Mouse (Mus musculus) MEL (cell line): Measurements from ENCODE around the gene Adcy3. TPM values are rescaled to one million over a fixed set of nuclear protein-coding genes. Genes with fewer than 3 reads are reported as not detected.

Experiments used
- DNase-seq: peaks from one replicate; pipeline ENCODE4 v3.0.0; 2011; ENCODE audit warnings: low read depth, low spot score
- H3K27ac ChIP-seq: 2 replicates; pipeline ENCODE4 v1.5.1; 2012; ENCODE audit warnings: low read depth, mild to moderate bottlenecking, control low read depth, low read length, moderate library complexity; ENCODE audit not compliant: control insufficient read depth
- H3K27me3 ChIP-seq, 2 experiments: fragments of 150-350 bp in 1 of 2; sonication (generic) in 1 of 2; 2 replicates each; pipeline ENCODE4 v1.6.1; 2012; ENCODE audit warnings: low read length in 2 of 2, mild to moderate bottlenecking in 2 of 2, improper control_type of control experiment in 1 of 2, moderate library complexity in 1 of 2; ENCODE audit not compliant: insufficient read depth in 2 of 2, control insufficient read depth in 1 of 2
- H3K36me3 ChIP-seq, 2 experiments: 2 replicates each; pipeline ENCODE4 v1.6.1; 2012 to 2014; ENCODE audit warnings: low read length in 2 of 2, improper control_type of control experiment in 1 of 2, inconsistent platforms in 1 of 2, mild to moderate bottlenecking in 1 of 2; ENCODE audit not compliant: insufficient read depth in 2 of 2, control insufficient read depth in 1 of 2
- H3K4me1 ChIP-seq, 2 experiments: fragments of 150-350 bp in 1 of 2; sonication (generic) in 1 of 2; 2 replicates each; pipeline ENCODE4 v1.6.1; 2012; ENCODE audit warnings: low read length in 2 of 2, improper control_type of control experiment in 1 of 2, mild to moderate bottlenecking in 1 of 2; ENCODE audit not compliant: insufficient read depth in 2 of 2, control insufficient read depth in 1 of 2
- H3K4me3 ChIP-seq, 2 experiments: fragments of 150-350 bp in 1 of 2; sonication (generic) in 1 of 2; 2 replicates each; pipeline ENCODE4 v1.5.1; 2012; ENCODE audit warnings: low read depth in 2 of 2, low read length in 2 of 2, mild to moderate bottlenecking in 2 of 2, moderate library complexity in 2 of 2, control low read depth in 1 of 2, improper control_type of control experiment in 1 of 2; ENCODE audit not compliant: control insufficient read depth in 1 of 2, insufficient read depth in 1 of 2
- H3K79me2 ChIP-seq: 2 replicates; pipeline ENCODE4 v1.6.1; 2012; ENCODE audit warnings: mild to moderate bottlenecking, low read length, moderate library complexity; ENCODE audit not compliant: control insufficient read depth, poor library complexity, insufficient read depth
- H3K9ac ChIP-seq: 2 replicates; pipeline ENCODE4 v1.6.1; 2012; ENCODE audit warnings: low read depth, mild to moderate bottlenecking, control low read depth, low read length, moderate library complexity; ENCODE audit not compliant: control insufficient read depth, poor library complexity, severe bottlenecking
- H3K9me3 ChIP-seq: fragments of 150-350 bp; sonication (generic); replicated peaks from 2 replicates; pipeline ENCODE4 v1.6.1; 2012; ENCODE audit warnings: mild to moderate bottlenecking, low read length, improper control_type of control experiment, moderate library complexity; ENCODE audit not compliant: insufficient read depth
- CHD1 ChIP-seq: IDR thresholded peaks from 2 replicates; pipeline ENCODE4 v1.6.1; 2012; ENCODE audit warnings: low read depth, mild to moderate bottlenecking, inconsistent platforms, low read length, improper control_type of control experiment
- CHD2 ChIP-seq: IDR thresholded peaks from 2 replicates; pipeline ENCODE4 v1.6.1; 2011; ENCODE audit warnings: low read length, improper control_type of control experiment
- CTCF ChIP-seq, 3 experiments: IDR thresholded peaks in 2 of 3; conservative IDR thresholded peaks in 1 of 3; 2 replicates each; pipeline ENCODE4 v1.5.1; 2011 to 2012; ENCODE audit warnings: low read length in 3 of 3, low read depth in 2 of 3, mild to moderate bottlenecking in 2 of 3, improper control_type of control experiment in 1 of 3, inconsistent platforms in 1 of 3, mixed read lengths in 1 of 3, moderate library complexity in 1 of 3; ENCODE audit not compliant: control insufficient read depth in 1 of 3, insufficient read depth in 1 of 3, poor library complexity in 1 of 3, severe bottlenecking in 1 of 3
- ETS1 ChIP-seq: IDR thresholded peaks from 2 replicates; pipeline ENCODE4 v1.6.1; 2012; ENCODE audit warnings: low read depth, mild to moderate bottlenecking, inconsistent platforms, low read length, improper control_type of control experiment, moderate library complexity
- KAT2A ChIP-seq: conservative IDR thresholded peaks from 2 replicates; pipeline ENCODE4 v1.6.1; 2012; ENCODE audit warnings: low read depth, low read length, improper control_type of control experiment, inconsistent platforms
- MAFK ChIP-seq: IDR thresholded peaks from 2 replicates; pipeline ENCODE4 v1.6.1; 2011; ENCODE audit warnings: low read depth, mild to moderate bottlenecking, low read length, improper control_type of control experiment, borderline replicate concordance
- MEF2A ChIP-seq: IDR thresholded peaks from 2 replicates; pipeline ENCODE4 v1.6.1; 2014; ENCODE audit warnings: low read depth, mild to moderate bottlenecking, inconsistent platforms, low read length, improper control_type of control experiment; ENCODE audit not compliant: poor library complexity, insufficient replicate concordance, severe bottlenecking; ENCODE audit errors: extremely low read depth
- POLR2AphosphoS5 ChIP-seq: IDR thresholded peaks from 2 replicates; pipeline ENCODE4 v1.6.1; 2012; ENCODE audit warnings: low read depth, borderline replicate concordance, mild to moderate bottlenecking, inconsistent platforms, low read length, moderate library complexity, mixed read lengths
- RCOR1 ChIP-seq: IDR thresholded peaks from 2 replicates; pipeline ENCODE4 v1.6.1; 2012; ENCODE audit warnings: low read depth, mild to moderate bottlenecking, inconsistent platforms, low read length, improper control_type of control experiment
- SMC3 ChIP-seq: IDR thresholded peaks from 2 replicates; pipeline ENCODE4 v1.6.1; 2011; ENCODE audit warnings: low read depth, low read length, improper control_type of control experiment
- TAL1 ChIP-seq: IDR thresholded peaks from 2 replicates; pipeline ENCODE4 v1.6.1; 2012; ENCODE audit warnings: mild to moderate bottlenecking, inconsistent platforms, low read length, moderate library complexity, mixed read lengths
- TBP ChIP-seq: IDR thresholded peaks from 2 replicates; pipeline ENCODE4 v1.8.0; 2011; ENCODE audit warnings: low read depth, low read length, improper control_type of control experiment
- ZKSCAN1 ChIP-seq: IDR thresholded peaks from 2 replicates; pipeline ENCODE4 v1.6.1; 2012; ENCODE audit warnings: low read depth, mild to moderate bottlenecking, inconsistent platforms, low read length, improper control_type of control experiment, moderate library complexity
- polyA plus RNA-seq, 2 experiments: library from polyadenylated mRNA; stranded (reverse) in 1 of 2; unstranded in 1 of 2; fragments of >175 nt in 1 of 2; fragments of >200 nt in 1 of 2; gene quantifications; 2 replicates each; pipeline versions ENCODE4 v1.2.1 to v1.2.4; 2012; ENCODE audit warnings: low replicate concordance in 2 of 2, low read depth in 1 of 2; ENCODE audit not compliant: insufficient read length in 2 of 2, insufficient read depth in 1 of 2, missing spikeins in 1 of 2
- total RNA-seq: library from RNA; depleted of rRNA; stranded (reverse); fragments of 300-350 nt; gene quantifications from 2 replicates; pipeline ENCODE4 v1.2.3, GENCODE M21; 2012

The Adcy3 gene
- total and polyA plus RNA-seq, 3 experiments, result 0.19 to 3.0 TPM; not detected in 1

DNA sequence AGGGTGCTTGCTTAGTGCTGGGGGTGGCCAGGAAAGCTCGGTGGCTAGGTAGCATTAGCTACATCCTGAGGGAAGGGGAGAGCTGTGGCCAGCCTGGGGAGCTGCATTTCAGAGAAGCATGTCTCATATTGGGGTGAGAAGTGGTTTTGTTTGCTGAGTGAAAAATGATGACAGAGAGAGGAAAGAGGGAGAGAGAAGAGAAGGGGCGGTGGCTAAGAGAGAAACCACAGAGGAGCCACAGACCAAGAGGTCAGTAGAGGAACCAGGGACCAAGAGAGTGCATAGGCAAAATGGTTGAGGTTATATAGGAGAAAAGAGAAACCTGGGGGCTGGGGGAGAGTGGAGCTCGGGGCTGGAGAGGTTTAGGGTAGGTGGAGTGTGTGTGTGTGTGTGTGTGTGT, 25.3 kb downstream of the Adcy3 start (continued):
- TF ChIP-seq CHD2, result no peak

DNA sequence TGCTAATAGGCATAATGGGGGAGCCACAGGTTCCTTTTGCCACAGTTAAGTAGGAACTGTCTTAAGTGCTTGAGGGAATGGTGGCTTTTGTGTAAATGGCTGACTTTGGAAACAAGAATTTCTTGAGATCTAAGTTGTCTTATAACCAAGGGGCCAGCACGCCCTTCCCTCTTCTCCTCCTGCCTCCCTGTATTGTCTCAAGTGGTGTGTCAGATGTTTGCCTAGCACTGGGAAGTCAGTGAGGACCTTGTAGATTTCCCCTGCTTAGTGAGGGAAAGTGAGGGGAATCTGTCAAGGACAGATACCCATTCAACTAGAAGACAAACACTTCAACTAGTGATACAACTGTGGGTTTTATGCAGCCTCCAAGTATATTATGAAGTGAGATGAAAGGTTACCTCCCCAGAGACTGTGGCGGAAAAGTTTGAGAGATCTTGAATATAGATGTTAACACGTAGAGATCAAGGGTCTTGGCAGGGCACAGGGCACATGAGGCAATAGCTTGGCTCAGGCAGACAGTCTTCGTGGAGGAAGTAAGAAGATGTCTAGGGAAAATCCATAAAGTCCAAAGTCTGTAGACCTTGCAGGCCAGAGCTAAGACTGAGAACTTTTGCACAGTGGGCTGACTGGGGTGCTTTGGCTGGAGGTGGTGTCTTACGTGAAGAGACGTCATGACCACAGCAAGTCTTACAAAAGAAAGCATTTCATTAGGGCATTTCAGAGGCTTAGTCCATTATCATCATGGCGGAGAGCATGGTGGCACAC, 26.1 kb downstream of the Adcy3 start:
- Histone ChIP-seq H3K4me3 (no peak overlapping the region), H3K27me3 (peaks cover 0 to 2% of the 10 kb centered on the region in 2 experiments; a peak in 3 of 4 replicates), H3K79me2 (no peaks in the 10 kb centered on the region), H3K36me3 (no peaks in the 10 kb centered on the region), H3K4me1 (no peaks in the 10 kb centered on the region), H3K27ac (no peak overlapping the region), H3K9ac (no peak overlapping the region), H3K9me3 (no peaks in the 10 kb centered on the region)
- no peak for DNase-seq
- TF ChIP-seq TBP (0 out of 2 replicates have a peak, but pooled peaks have one; percentile 48), MEF2A (no peak), CHD1 (no peak)

DNA sequence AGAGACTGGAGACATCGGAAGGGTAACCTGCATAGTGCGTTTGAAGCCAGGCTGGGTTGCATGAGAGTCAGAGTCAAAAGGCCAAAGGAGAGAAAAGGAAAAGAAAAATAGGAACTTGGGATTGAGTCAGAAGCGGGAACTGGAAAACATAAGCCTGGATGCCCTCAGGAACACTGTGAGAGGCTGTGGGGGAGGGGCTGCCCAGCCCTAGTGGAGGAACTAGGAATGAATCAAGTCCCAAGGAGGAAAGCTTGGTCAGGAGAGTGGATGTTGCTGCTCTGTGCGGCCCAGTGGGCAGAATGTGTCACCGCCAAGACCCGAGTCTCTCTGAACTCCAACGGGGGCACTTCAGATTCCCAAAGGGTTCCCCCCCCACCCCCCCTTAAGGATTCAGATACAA, 27.4 kb downstream of the Adcy3 start:
- no peak for TF ChIP-seq ETS1
- TF ChIP-seq RCOR1, result no peak
- no peak for TF ChIP-seq TAL1
- no peak for TF ChIP-seq ZKSCAN1
- TF ChIP-seq MAFK, result no peak
- no peak for TF ChIP-seq KAT2A
- no peak for TF ChIP-seq POLR2AphosphoS5
- no peak for TF ChIP-seq SMC3
- no peak for TF ChIP-seq CTCF (IDR thresholded peaks at IDR 0.05 in 2 of 3, conservative IDR thresholded peaks at IDR 0.05 in 1 of 3; ENCODE audit: control insufficient read depth in 1 of 3, insufficient read depth in 1 of 3, low read depth in 2 of 3, low read length in 3 of 3, poor library complexity in 1 of 3, severe bottlenecking in 1 of 3)
- Histone ChIP-seq H3K9ac (no peak overlapping the region), H3K27ac (no peak overlapping the region), H3K27me3 (peaks cover 0 to 2% of the 10 kb centered on the region in 2 experiments; a peak in 3 of 4 replicates), H3K36me3 (no peaks in the 10 kb centered on the region), H3K79me2 (no peaks in the 10 kb centered on the region), H3K4me3 (no peak overlapping the region), H3K4me1 (no peaks in the 10 kb centered on the region), H3K9me3 (no peaks in the 10 kb centered on the region)
- no peak for DNase-seq
